Mouse (Mus musculus): ENCODE data around the gene Adgrb2.

The Adgrb2 gene

GRCm38 (mm10) chr4:130036573-130037401, 52.1 kb downstream of the Adgrb2 start:
- peak; percentile 77 for DNase-seq

- DNase-seq, result no peak
These were observed 54.7 kb downstream of the Adgrb2 start for GRCm38 (mm10) chr4:130039351-130039750.

GRCm38 (mm10) chr4:130041076-130041475, 56.4 kb downstream of the Adgrb2 start:
- no peak for DNase-seq

GRCm38 (mm10) chr4:130044211-130044610, 59.5 kb downstream of the Adgrb2 start:
- DNase-seq, result no peak

GRCm38 (mm10) chr4:130045609-130046008, 60.9 kb downstream of the Adgrb2 start:
- peak; percentile 62 for DNase-seq

GRCm38 (mm10) chr4:130047331-130048202, 62.9 kb downstream of the Adgrb2 start, which contains the start of gene Col16a1:
Col16a1 (plus strand) TSS chr4:130047840.
- DNase-seq, result peak; percentile 95

- no peak for DNase-seq
These were observed 63.5 kb downstream of the Adgrb2 start for GRCm38 (mm10) chr4:130048203-130048479.

GRCm38 (mm10) chr4:130050056-130050824, 65.6 kb downstream of the Adgrb2 start:
- peak; percentile 78 for DNase-seq

GRCm38 (mm10) chr4:130052283-130052682, 67.6 kb downstream of the Adgrb2 start:
- no peak for DNase-seq

- no peak for DNase-seq
These were observed 68.4 kb downstream of the Adgrb2 start for GRCm38 (mm10) chr4:130053111-130053510.

GRCm38 (mm10) chr4:130054727-130055126, 70.1 kb downstream of the Adgrb2 start:
- no peak for DNase-seq

GRCm38 (mm10) chr4:130055160-130056010, 70.7 kb downstream of the Adgrb2 start:
- peak; percentile 34 for DNase-seq

GRCm38 (mm10) chr4:130056011-130056322, 71.3 kb downstream of the Adgrb2 start:
- no peak for DNase-seq

- DNase-seq, result no peak
These were observed 71.8 kb downstream of the Adgrb2 start for GRCm38 (mm10) chr4:130056471-130056870.

- no peak for DNase-seq
These were observed 76.3 kb downstream of the Adgrb2 start for GRCm38 (mm10) chr4:130060937-130061336.

GRCm38 (mm10) chr4:130063191-130063590, 78.5 kb downstream of the Adgrb2 start:
- no peak for DNase-seq

- DNase-seq, result peak; percentile 43
These were observed 82.1 kb downstream of the Adgrb2 start for GRCm38 (mm10) chr4:130066816-130067215.

GRCm38 (mm10) chr4:130070523-130070922, 85.9 kb downstream of the Adgrb2 start:
- no peak for DNase-seq

- DNase-seq, result no peak
These were observed 87.1 kb downstream of the Adgrb2 start for GRCm38 (mm10) chr4:130071758-130072157.
